Mouse (Mus musculus) midbrain, embryonic 13.5 days (tissue): ENCODE measurements around the gene Ism1. TPM values are rescaled to one million over a fixed set of nuclear protein-coding genes. Genes with fewer than 3 reads are reported as not detected.

Experiments
- ATAC-seq: fragments of 200-750 bp; cut with Nextera tagmentation; 2 replicates; pipeline ENCODE4 v1.8.0; 2017; ENCODE audit warnings: mild to moderate bottlenecking, moderate TSS enrichment, moderate library complexity
- H3K27ac ChIP-seq: fragments of 300-500 bp; sonication (generic); 2 replicates; pipeline ENCODE4 v1.5.1; 2015; ENCODE audit warnings: inconsistent platforms, mild to moderate bottlenecking, moderate library complexity
- H3K27me3 ChIP-seq: fragments of 300-500 bp; sonication (generic); 2 replicates; pipeline ENCODE4 v1.6.1; 2015; ENCODE audit warnings: mild to moderate bottlenecking, inconsistent platforms
- H3K36me3 ChIP-seq: fragments of 300-500 bp; sonication (generic); 2 replicates; pipeline ENCODE4 v1.6.1; 2015; ENCODE audit warnings: mild to moderate bottlenecking, inconsistent platforms
- H3K4me1 ChIP-seq: fragments of 300-500 bp; sonication (generic); replicated peaks from 2 replicates; pipeline ENCODE4 v1.6.1; 2015; ENCODE audit warnings: inconsistent platforms
- H3K4me2 ChIP-seq: fragments of 300-500 bp; sonication (generic); replicated peaks from 2 replicates; pipeline ENCODE4 v1.6.1; 2015; ENCODE audit warnings: moderate library complexity, mild to moderate bottlenecking, inconsistent platforms
- H3K4me3 ChIP-seq: fragments of 300-500 bp; sonication (generic); replicated peaks from 2 replicates; pipeline ENCODE4 v1.5.1; 2015; ENCODE audit warnings: mild to moderate bottlenecking, inconsistent platforms
- H3K9ac ChIP-seq: fragments of 300-500 bp; sonication (generic); replicated peaks from 2 replicates; pipeline ENCODE4 v1.6.1; 2015; ENCODE audit warnings: mild to moderate bottlenecking, inconsistent platforms
- H3K9me3 ChIP-seq: fragments of 300-500 bp; sonication (generic); 2 replicates; pipeline ENCODE4 v1.6.1; 2016; ENCODE audit warnings: mild to moderate bottlenecking, inconsistent platforms
- WGBS: fragments of 180-500 bp; shearing (Covaris S2); methylation state at CpG from one replicate; pipeline ENCODE4 v1.1.7; 2015; 5-methylcytosine and 5-hydroxymethylcytosine counted together
- polyA plus RNA-seq: library from polyadenylated mRNA; unstranded; fragments of >200 nt; fragmentation: Nextera tagmentation; extraction: Ambion mirVana; gene quantifications from 2 replicates; pipeline ENCODE4 v1.2.1, GENCODE M21; 2015

Gene Ism1
- polyA plus RNA-seq, 1 experiment from 2014 or later: 0.50 TPM

- ATAC-seq: no peak
- H3K4me3 ChIP-seq: no peak overlapping the region
- 83% methylated on average over 3 of the region's 3 CpGs for WGBS
- no peaks in the 10 kb centered on the region for H3K9me3 ChIP-seq
- no peak overlapping the region for H3K4me2 ChIP-seq
- peaks cover 11% of the 10 kb centered on the region for H3K27me3 ChIP-seq
- H3K36me3 ChIP-seq: no peaks in the 10 kb centered on the region
- H3K9ac ChIP-seq: no peak overlapping the region
- no peak overlapping the region for H3K27ac ChIP-seq
- peaks cover 7% of the 10 kb centered on the region; the same call in 1 of the 2 replicates for H3K4me1 ChIP-seq
These were observed 4.6 kb downstream of the Ism1 start for GRCm38 (mm10) chr2:139682540-139682939.

- no peaks in the 10 kb centered on the region for H3K36me3 ChIP-seq
- ATAC-seq: no peak
- 100% methylated on average over 1 of the region's 1 CpGs for WGBS
- no peaks in the 10 kb centered on the region for H3K9me3 ChIP-seq
- no peak overlapping the region for H3K9ac ChIP-seq
- H3K27ac ChIP-seq: no peak overlapping the region
- H3K4me3 ChIP-seq: no peak overlapping the region
- no peaks in the 10 kb centered on the region for H3K4me1 ChIP-seq
- H3K4me2 ChIP-seq: no peak overlapping the region
- H3K27me3 ChIP-seq: no peaks in the 10 kb centered on the region
These were observed 11.5 kb downstream of the Ism1 start for GRCm38 (mm10) chr2:139689442-139690003.

DNA sequence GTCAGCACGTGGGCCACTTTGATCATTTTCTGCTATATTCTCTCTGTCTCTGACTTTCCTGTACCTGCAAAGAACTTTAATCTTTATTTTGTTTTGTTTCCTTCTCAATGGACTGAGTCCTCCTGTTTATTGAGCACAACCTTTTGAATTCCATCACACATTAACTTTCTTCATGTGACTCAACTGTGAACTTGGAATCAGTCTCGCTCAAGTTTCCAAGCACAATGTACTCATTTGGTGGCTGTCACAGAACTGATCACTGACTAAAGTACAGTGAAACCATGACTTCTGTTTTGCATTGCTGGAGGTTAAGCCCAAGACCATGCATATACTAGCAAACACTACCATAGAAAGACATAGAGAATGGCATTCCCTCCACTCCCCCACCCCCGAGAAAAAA lies 15.5 kb downstream of the Ism1 start:
- Histone ChIP-seq H3K9ac (no peak overlapping the region), H3K36me3 (no peaks in the 10 kb centered on the region), H3K4me3 (no peak overlapping the region), H3K27me3 (no peaks in the 10 kb centered on the region), H3K4me1 (no peaks in the 10 kb centered on the region), H3K9me3 (no peaks in the 10 kb centered on the region), H3K27ac (no peak overlapping the region), H3K4me2 (no peak overlapping the region)
- 93% methylated on average over 3 of the region's 3 CpGs for WGBS
- no peak for ATAC-seq

DNA sequence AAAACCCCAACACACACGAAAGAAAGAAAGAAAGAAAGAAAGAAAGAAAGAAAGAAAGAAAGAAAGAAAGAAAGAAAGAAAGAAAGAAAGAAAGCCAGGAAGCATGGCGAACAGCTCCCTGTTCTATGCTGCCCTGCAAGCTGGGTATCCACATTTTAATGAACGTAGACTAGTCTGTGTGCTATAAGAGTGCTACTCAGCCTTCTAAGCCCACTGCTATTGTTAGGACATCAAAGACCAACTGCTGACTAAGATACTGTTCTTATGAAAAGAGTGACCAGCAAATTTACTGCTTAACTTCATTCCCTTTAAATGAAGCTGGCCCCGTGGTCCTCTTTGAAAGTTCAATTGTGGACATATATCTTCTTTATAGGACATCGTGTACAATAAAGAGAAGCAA lies 16.7 kb downstream of the Ism1 start:
- no peak overlapping the region for H3K27ac ChIP-seq
- no peak for ATAC-seq
- H3K9ac ChIP-seq: no peak overlapping the region
- H3K4me1 ChIP-seq: no peaks in the 10 kb centered on the region
- no peaks in the 10 kb centered on the region for H3K36me3 ChIP-seq
- no peaks in the 10 kb centered on the region for H3K27me3 ChIP-seq
- H3K4me2 ChIP-seq: no peak overlapping the region
- no peaks in the 10 kb centered on the region for H3K9me3 ChIP-seq
- no peak overlapping the region for H3K4me3 ChIP-seq
- WGBS: 54% methylated on average over 5 of the region's 5 CpGs

GRCm38 (mm10) chr2:139696578-139696977 lies 18.6 kb downstream of the Ism1 start:
- Histone ChIP-seq H3K27me3 (no peaks in the 10 kb centered on the region), H3K4me3 (no peak overlapping the region), H3K9me3 (peaks cover 7% of the 10 kb centered on the region; the same call in 1 of the 2 replicates), H3K36me3 (no peaks in the 10 kb centered on the region), H3K4me2 (no peak overlapping the region), H3K4me1 (no peaks in the 10 kb centered on the region), H3K27ac (no peak overlapping the region), H3K9ac (no peak overlapping the region)
- ATAC-seq: no peak
- WGBS: 71% methylated on average over 2 of the region's 2 CpGs

GRCm38 (mm10) chr2:139700609-139701008 lies 22.6 kb downstream of the Ism1 start:
- H3K4me3 ChIP-seq: no peak overlapping the region
- H3K9me3 ChIP-seq: peaks cover 7% of the 10 kb centered on the region; the same call in 1 of the 2 replicates
- no peak overlapping the region for H3K9ac ChIP-seq
- no peak overlapping the region for H3K27ac ChIP-seq
- H3K27me3 ChIP-seq: no peaks in the 10 kb centered on the region
- no peaks in the 10 kb centered on the region for H3K4me1 ChIP-seq
- WGBS: 96% methylated on average over 1 of the region's 1 CpGs
- ATAC-seq: no peak
- no peak overlapping the region for H3K4me2 ChIP-seq
- H3K36me3 ChIP-seq: no peaks in the 10 kb centered on the region

- Histone ChIP-seq H3K27ac (no peak overlapping the region), H3K36me3 (no peaks in the 10 kb centered on the region), H3K9ac (no peak overlapping the region), H3K9me3 (peaks cover 7% of the 10 kb centered on the region; the same call in 1 of the 2 replicates), H3K27me3 (no peaks in the 10 kb centered on the region), H3K4me2 (no peak overlapping the region), H3K4me1 (no peaks in the 10 kb centered on the region), H3K4me3 (no peak overlapping the region)
- WGBS: 85% methylated on average over 3 of the region's 3 CpGs
- no peak for ATAC-seq
These were observed 27.0 kb downstream of the Ism1 start for GRCm38 (mm10) chr2:139704951-139705350.

GRCm38 (mm10) chr2:139708194-139708899 lies 30.4 kb downstream of the Ism1 start:
- H3K4me1 ChIP-seq: peaks cover 8% of the 10 kb centered on the region; the same call in 1 of the 2 replicates
- no peak overlapping the region for H3K4me3 ChIP-seq
- WGBS: 56% methylated on average over 6 of the region's 6 CpGs
- H3K27me3 ChIP-seq: no peaks in the 10 kb centered on the region
- H3K9ac ChIP-seq: no peak overlapping the region
- no peaks in the 10 kb centered on the region for H3K9me3 ChIP-seq
- H3K36me3 ChIP-seq: no peaks in the 10 kb centered on the region
- no peak overlapping the region for H3K4me2 ChIP-seq
- no peak overlapping the region for H3K27ac ChIP-seq
- no peak for ATAC-seq

DNA sequence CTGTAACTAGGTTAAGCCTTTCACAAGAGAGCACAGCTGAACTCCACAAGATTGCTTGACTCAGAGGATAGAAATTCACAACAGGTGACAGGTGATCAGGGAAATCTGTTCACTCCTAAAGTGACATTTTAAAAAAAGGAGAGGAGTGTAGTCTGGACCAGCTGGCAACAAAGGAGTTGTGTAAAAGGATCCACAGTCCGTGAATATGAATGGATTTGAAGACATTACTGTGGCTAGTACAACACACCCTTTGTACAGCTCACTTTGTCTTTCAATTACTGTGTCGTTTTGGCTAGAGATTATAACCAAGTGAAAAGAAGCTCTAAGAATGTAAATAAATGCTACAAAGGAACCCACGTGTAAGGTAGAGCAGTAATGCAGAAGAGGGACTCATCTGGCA lies 33.7 kb downstream of the Ism1 start:
- Histone ChIP-seq H3K9me3 (no peaks in the 10 kb centered on the region), H3K36me3 (no peaks in the 10 kb centered on the region), H3K4me3 (no peak overlapping the region), H3K27me3 (no peaks in the 10 kb centered on the region), H3K27ac (no peak overlapping the region), H3K9ac (no peak overlapping the region), H3K4me1 (peaks cover 8% of the 10 kb centered on the region; the same call in 1 of the 2 replicates), H3K4me2 (no peak overlapping the region)
- peak; percentile 43 for ATAC-seq
- 25% methylated on average over 3 of the region's 3 CpGs for WGBS

- no peaks in the 10 kb centered on the region for H3K36me3 ChIP-seq
These were observed 34.1 kb downstream of the Ism1 start for GRCm38 (mm10) chr2:139712046-139712445.

DNA sequence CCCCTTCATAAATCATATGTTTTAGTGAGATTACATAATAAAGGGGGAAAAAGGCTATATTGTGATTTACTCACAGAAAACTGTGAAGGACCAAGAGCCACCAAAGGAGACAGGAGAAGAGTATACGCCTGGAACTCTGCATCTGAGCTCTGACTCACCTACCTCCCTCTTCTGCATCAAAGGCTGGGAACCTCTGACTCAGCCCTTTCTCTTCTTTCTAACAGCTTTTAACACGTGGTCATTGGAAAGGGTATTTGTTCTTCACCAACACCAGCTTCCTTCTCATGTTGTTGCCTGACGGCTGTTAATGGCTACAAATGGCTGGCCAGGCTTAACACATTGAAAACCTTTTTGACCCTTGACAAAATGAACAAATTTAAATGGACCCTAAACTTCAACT lies 36.2 kb downstream of the Ism1 start:
- Histone ChIP-seq H3K36me3 (no peaks in the 10 kb centered on the region), H3K27me3 (no peaks in the 10 kb centered on the region), H3K27ac (no peak overlapping the region), H3K4me3 (no peak overlapping the region), H3K4me1 (peaks cover 8% of the 10 kb centered on the region; the same call in 1 of the 2 replicates), H3K9me3 (peaks cover 3% of the 10 kb centered on the region; the same call in 1 of the 2 replicates), H3K9ac (no peak overlapping the region), H3K4me2 (no peak overlapping the region)
- no peak for ATAC-seq
- 73% methylated on average over 3 of the region's 3 CpGs for WGBS

More at GRCm38 (mm10) chr2:139712046-139712445, 34.1 kb downstream of the Ism1 start:
- Histone ChIP-seq H3K27ac (no peak overlapping the region), H3K4me3 (no peak overlapping the region), H3K9me3 (peaks cover 3% of the 10 kb centered on the region; the same call in 1 of the 2 replicates), H3K9ac (no peak overlapping the region), H3K4me1 (peaks cover 8% of the 10 kb centered on the region; the same call in 1 of the 2 replicates), H3K4me2 (no peak overlapping the region), H3K27me3 (no peaks in the 10 kb centered on the region)
- WGBS: 75% methylated on average over 10 of the region's 10 CpGs
- peak; percentile 60 for ATAC-seq

DNA sequence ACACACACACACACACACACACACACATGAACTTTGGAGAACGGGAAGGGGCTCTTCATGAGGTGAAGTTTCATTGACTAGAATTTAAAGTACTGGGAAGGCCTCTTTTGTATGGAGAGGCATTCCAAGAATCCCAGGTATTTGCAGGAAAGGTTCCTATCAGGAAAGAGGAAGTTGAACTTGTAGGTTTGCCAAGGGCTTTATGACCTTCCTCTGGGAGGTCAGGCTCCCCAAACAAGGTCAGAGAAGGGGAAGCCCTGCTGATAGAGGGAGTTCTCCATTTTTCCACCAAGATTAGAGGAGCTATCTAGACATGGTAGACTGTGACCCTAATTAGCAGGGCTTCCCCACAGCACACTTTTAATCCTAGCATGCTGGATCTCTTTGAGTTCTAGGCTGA lies 39.8 kb downstream of the Ism1 start:
- Histone ChIP-seq H3K4me1 (no peaks in the 10 kb centered on the region), H3K9ac (no peak overlapping the region), H3K36me3 (no peaks in the 10 kb centered on the region), H3K9me3 (peaks cover 3% of the 10 kb centered on the region; the same call in 1 of the 2 replicates), H3K4me2 (no peak overlapping the region), H3K27ac (no peak overlapping the region), H3K27me3 (no peaks in the 10 kb centered on the region), H3K4me3 (no peak overlapping the region)
- WGBS: 78% methylated on average over 1 of the region's 1 CpGs
- no peak for ATAC-seq
